9 mouse cellular contexts compared by ENCODE assay signal in the genomic region with DNA sequence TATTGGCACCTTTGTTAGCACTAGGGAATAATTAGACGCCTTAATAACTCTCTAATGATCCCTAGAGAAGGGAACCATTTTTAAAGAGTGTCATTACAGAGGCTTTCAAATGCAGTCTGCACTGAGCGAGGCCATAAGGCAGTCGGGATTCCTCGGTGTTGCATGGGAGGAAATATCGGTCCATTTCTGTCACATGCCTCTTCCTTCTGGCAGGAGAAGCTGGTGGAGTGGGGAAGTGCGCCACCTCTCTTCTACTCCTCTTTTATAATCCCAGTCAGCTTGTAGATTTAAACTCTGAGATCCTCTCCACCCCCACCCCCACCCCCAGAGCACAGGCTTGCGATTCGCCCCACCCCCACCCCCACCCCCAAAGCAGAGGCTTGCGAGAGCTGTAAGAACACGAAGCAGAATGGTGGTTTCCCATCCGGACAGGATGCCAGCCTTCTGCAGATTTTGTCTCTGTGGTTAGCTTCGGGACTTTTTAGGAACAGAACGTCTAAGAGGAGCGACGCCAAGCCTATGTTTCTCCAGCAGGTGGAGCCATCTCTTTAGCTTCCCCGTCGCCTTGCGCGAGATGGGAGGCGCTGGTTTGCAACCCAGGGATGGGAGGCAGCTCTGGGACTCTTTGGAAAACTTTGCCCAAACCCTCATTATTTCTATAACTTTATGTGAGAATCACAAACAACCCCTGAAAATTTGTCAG. TPM values are rescaled to one million over a fixed set of nuclear protein-coding genes. Genes with fewer than 3 reads are reported as not detected.
DNase-seq lines count a peak whose midpoint lies in the region; ATAC-seq and TF ChIP-seq lines count a peak whose summit lies in the region.
"Had no signal": no experiment of that assay in that cellular context is flagged by ENCODE, and none has a peak within 500 bp of the region (broad histone marks: within the 10 kb centered on the region; RNA-seq: fewer than 3 reads in every experiment).

No protein-coding gene starts in this region.

- peak; percentile 76 for DNase-seq in MEL (ENCODE audit: low read depth, low spot score)
- DNase-seq in cerebellum, adult 11 months = peak; percentile 49
- DNase-seq in heart, postnatal 14 days = peak; percentile 68 to 85
- DNase-seq in kidney, postnatal 4 days = peak; percentile 80 to 84
- peak in 1 of 3 experiments; percentile 15 for DNase-seq in liver, embryonic 14.5 days (ENCODE audit: low read depth in 3 of 3, low spot score in 3 of 3)
- peak; percentile 29 to 30 for DNase-seq in thymus, postnatal 36 days

- intact Hi-C loops in heart, postnatal 14 days (cut with DNase I) = loop anchor here (1.0 kb wide), 1 partner anchor 399 kb away; no protein-coding TSS in a partner anchor

- no peak for TF ChIP-seq EP300 in MEL (IDR thresholded peaks at IDR 0.05; ENCODE audit: low read depth in 1 of 2, low read length in 2 of 2)
- no peak for TF ChIP-seq EP300 in liver, embryonic 14.5 days (IDR thresholded peaks at IDR 0.05; ENCODE audit: low read depth)

- peak; percentile 67 to 92 (median 92) for TF ChIP-seq CTCF in MEL (IDR thresholded peaks at IDR 0.05 in 2 of 3, conservative IDR thresholded peaks at IDR 0.05 in 1 of 3; ENCODE audit: control insufficient read depth in 1 of 3, insufficient read depth in 1 of 3, low read depth in 2 of 3, low read length in 3 of 3, poor library complexity in 1 of 3, severe bottlenecking in 1 of 3)
- TF ChIP-seq CTCF in liver, embryonic 14.5 days (IDR thresholded peaks at IDR 0.05; ENCODE audit: low read depth) = peak; percentile 71

- no peak overlapping the region for H3K4me3 ChIP-seq in MEL (ENCODE audit: control insufficient read depth in 1 of 2, insufficient read depth in 1 of 2, low read depth in 2 of 2, low read length in 2 of 2)
- H3K4me3 ChIP-seq in forebrain, embryonic 15.5 days = peak overlapping the region; percentile 28
- H3K4me3 ChIP-seq in liver, embryonic 14.5 days (ENCODE audit: insufficient read depth in 1 of 2, low read depth in 2 of 2, low read length in 2 of 2) = no peak overlapping the region
- no peak overlapping the region for H3K4me3 ChIP-seq in neural tube, embryonic 14.5 days (ENCODE audit: low read depth, low read length)
- H3K4me3 ChIP-seq: liver, embryonic 15.5 days had no signal

- under 1% methylated on average over 20 of the region's 20 CpGs for WGBS in forebrain, embryonic 15.5 days
- 1% methylated on average over 20 of the region's 20 CpGs for whole genome bisulfite sequencing in liver, embryonic 14.5 days (ENCODE audit: insufficient replicate concordance)
- WGBS in neural tube, embryonic 14.5 days = under 1% methylated on average over 20 of the region's 20 CpGs

- no peaks in the 10 kb centered on the region for H3K4me1 ChIP-seq in MEL (ENCODE audit: control insufficient read depth in 1 of 2, insufficient read depth in 2 of 2, low read length in 2 of 2)
- H3K4me1 ChIP-seq in forebrain, embryonic 15.5 days = peaks cover 13% of the 10 kb centered on the region
- H3K4me1 ChIP-seq in liver, embryonic 14.5 days (replicated peaks; ENCODE audit: control insufficient read depth in 2 of 2, insufficient read depth in 2 of 2, low read length in 1 of 2) = no peaks in the 10 kb centered on the region
- 0 out of 2 replicates have a peak, but pooled peaks cover 4% of the 10 kb centered on the region for H3K4me1 ChIP-seq in neural tube, embryonic 14.5 days (ENCODE audit: control insufficient read depth, insufficient read depth, low read length)
- H3K4me1 ChIP-seq: liver, embryonic 15.5 days had no signal

- peak; percentile 85 for ATAC-seq in forebrain, embryonic 15.5 days (replicated peaks)
- ATAC-seq in liver, embryonic 14.5 days (ENCODE audit: insufficient read depth) = no peak
- peak; percentile 85 for ATAC-seq in neural tube, embryonic 14.5 days (ENCODE audit: low read depth)

- H3K27ac ChIP-seq in MEL (ENCODE audit: control insufficient read depth, low read depth, low read length) = no peak overlapping the region
- H3K27ac ChIP-seq in forebrain, embryonic 15.5 days (replicated peaks) = no peak overlapping the region
- H3K27ac ChIP-seq in liver, embryonic 14.5 days = no peak overlapping the region
- H3K27ac ChIP-seq in neural tube, embryonic 14.5 days (ENCODE audit: low read depth, low read length) = no peak overlapping the region
- H3K27ac ChIP-seq: liver, embryonic 15.5 days had no signal

- no peaks in the 10 kb centered on the region for H3K9me3 ChIP-seq in MEL (replicated peaks; ENCODE audit: insufficient read depth, low read length)
- no peaks in the 10 kb centered on the region for H3K9me3 ChIP-seq in forebrain, embryonic 15.5 days
- H3K9me3 ChIP-seq in liver, embryonic 14.5 days (ENCODE audit: control insufficient read depth, low read length) = no peaks in the 10 kb centered on the region
- H3K9me3 ChIP-seq in neural tube, embryonic 14.5 days (ENCODE audit: control insufficient read depth, low read length) = no peaks in the 10 kb centered on the region
- H3K9me3 ChIP-seq: liver, embryonic 15.5 days had no signal

- TF ChIP-seq POLR2A in MEL (IDR thresholded peaks at IDR 0.05; ENCODE audit: control insufficient read depth in 1 of 2, insufficient read depth in 1 of 2, low read depth in 1 of 2, low read length in 2 of 2, poor library complexity in 1 of 2) = no peak

- H3K79me2 ChIP-seq in MEL (ENCODE audit: control insufficient read depth, insufficient read depth, low read length, poor library complexity) = no peaks in the 10 kb centered on the region

- no peaks in the 10 kb centered on the region for H3K36me3 ChIP-seq in MEL (ENCODE audit: control insufficient read depth in 1 of 2, insufficient read depth in 2 of 2, low read length in 2 of 2)
- H3K36me3 ChIP-seq in forebrain, embryonic 15.5 days = no peaks in the 10 kb centered on the region
- H3K36me3 ChIP-seq in liver, embryonic 14.5 days (replicated peaks; ENCODE audit: control insufficient read depth, insufficient read depth, low read depth) = no peaks in the 10 kb centered on the region
- no peaks in the 10 kb centered on the region for H3K36me3 ChIP-seq in neural tube, embryonic 14.5 days (ENCODE audit: control insufficient read depth, insufficient read depth, low read length)
- H3K36me3 ChIP-seq: liver, embryonic 15.5 days had no signal

- no peak overlapping the region for H3K9ac ChIP-seq in MEL (ENCODE audit: control insufficient read depth, low read depth, low read length, poor library complexity, severe bottlenecking)
- H3K9ac ChIP-seq in forebrain, embryonic 15.5 days (replicated peaks) = no peak overlapping the region
- H3K9ac ChIP-seq in liver, embryonic 14.5 days (replicated peaks) = no peak overlapping the region
- H3K9ac ChIP-seq in neural tube, embryonic 14.5 days (replicated peaks; ENCODE audit: low read depth, low read length) = no peak overlapping the region
- H3K9ac ChIP-seq: liver, embryonic 15.5 days had no signal

- no peaks in the 10 kb centered on the region; a peak in 1 of 4 replicates for H3K27me3 ChIP-seq in MEL (ENCODE audit: control insufficient read depth in 1 of 2, insufficient read depth in 2 of 2, low read length in 2 of 2)
- peaks cover 18% of the 10 kb centered on the region; the same call in 1 of the 2 replicates for H3K27me3 ChIP-seq in forebrain, embryonic 15.5 days
- H3K27me3 ChIP-seq in liver, embryonic 14.5 days (ENCODE audit: control insufficient read depth, insufficient read depth, low read length) = peaks cover 8% of the 10 kb centered on the region
- H3K27me3 ChIP-seq in neural tube, embryonic 14.5 days (ENCODE audit: control insufficient read depth, insufficient read depth, low read length) = peaks cover 6% of the 10 kb centered on the region

- TF ChIP-seq RAD21 in MEL (IDR thresholded peaks at IDR 0.05; ENCODE audit: low read depth, low read length) = peak; percentile 93

- H3K4me2 ChIP-seq in forebrain, embryonic 15.5 days (replicated peaks) = peak overlapping the region; percentile 47
- no peak overlapping the region; the same call in 1 of the 2 replicates for H3K4me2 ChIP-seq in liver, embryonic 14.5 days (ENCODE audit: low read depth)
- H3K4me2 ChIP-seq in neural tube, embryonic 14.5 days (ENCODE audit: low read depth, low read length) = peak overlapping the region; percentile 14
- H3K4me2 ChIP-seq: liver, embryonic 15.5 days had no signal

TF ChIP-seq in MEL, 35 proteins besides CTCF, POLR2A, EP300 and RAD21:
- TF ChIP-seq SMC3 (IDR thresholded peaks at IDR 0.05; ENCODE audit: low read depth, low read length) = peak; percentile 92
- peak; percentile 22; the same call in 1 of the 2 replicates for TF ChIP-seq MAZ (IDR thresholded peaks at IDR 0.05; ENCODE audit: low read depth, low read length)
- TF ChIP-seq ZKSCAN1 (IDR thresholded peaks at IDR 0.05; ENCODE audit: low read depth, low read length) = no peak
- peak; percentile 88 for TF ChIP-seq ZC3H11A (IDR thresholded peaks at IDR 0.05; ENCODE audit: low read depth, low read length)
TF ChIP-seq in MEL: peak in this region for 3.

RNA-seq across cellular contexts. Expression of a gene that starts 23.3 kb away (rescaled TPM):
- total RNA-seq in MEL (2012; rRNA removed) = 5.8 and 6.4 TPM in 2 replicates
- polyA plus RNA-seq in MEL (2012; ENCODE audit: insufficient read depth in 1 of 2, insufficient read length in 2 of 2, low read depth in 1 of 2, low replicate concordance in 2 of 2, missing spikeins in 1 of 2) = 10 to 100 TPM in 1 of 2 experiments, not detected in 1; 81.4 TPM
- 0.08 and 0.49 TPM in 2 replicates for polyA plus RNA-seq in forebrain, embryonic 15.5 days (2015; fragmentation: Nextera tagmentation; extraction: Ambion mirVana)
- under 1 TPM; 0.24 to 0.61 TPM for total RNA-seq in heart, postnatal 14 days (2021)
- polyA plus RNA-seq in liver, embryonic 14.5 days (2012; rRNA removed) = 0.04 and 0.08 TPM in 2 replicates
- not detected in 2 replicates for polyA plus RNA-seq in liver, embryonic 14.5 days (2014; fragmentation: Nextera tagmentation; extraction: Ambion mirVana)
- polyA plus RNA-seq in neural tube, embryonic 14.5 days (2014; fragmentation: Nextera tagmentation; extraction: Ambion mirVana) = not detected in 2 replicates
- polyA plus RNA-seq: liver, embryonic 15.5 days had no signal

RNA-seq across cellular contexts. Expression of a gene that starts 51.4 kb away (rescaled TPM):
- not detected in 2 replicates for total RNA-seq in MEL (2012; rRNA removed)
- not detected for polyA plus RNA-seq in MEL (2012; ENCODE audit: insufficient read depth in 1 of 2, insufficient read length in 2 of 2, low read depth in 1 of 2, low replicate concordance in 2 of 2, missing spikeins in 1 of 2)
- polyA plus RNA-seq in forebrain, embryonic 15.5 days (2015; fragmentation: Nextera tagmentation; extraction: Ambion mirVana) = 18.0 and 21.7 TPM in 2 replicates
- total RNA-seq in heart, postnatal 14 days (2021) = not detected
- 0.01 and 0.02 TPM in 2 replicates for polyA plus RNA-seq in liver, embryonic 14.5 days (2012; rRNA removed)
- polyA plus RNA-seq in liver, embryonic 14.5 days (2014; fragmentation: Nextera tagmentation; extraction: Ambion mirVana) = not detected in 2 replicates
- 0.10 TPM in 1 of 2 replicates, not detected in the other for polyA plus RNA-seq in neural tube, embryonic 14.5 days (2014; fragmentation: Nextera tagmentation; extraction: Ambion mirVana)
- polyA plus RNA-seq: liver, embryonic 15.5 days had no signal

Comparison
In these comparisons a context has a peak if more than half of its experiments do, and no peak if none do; other contexts are left out.
1. RNA of a gene that starts 23.3 kb away (polyA plus RNA-seq): 81.4 TPM in MEL; 0.08 to 0.49 TPM in forebrain, embryonic 15.5 days, 0.04 to 0.08 TPM in liver, embryonic 14.5 days and not detected in neural tube, embryonic 14.5 days; every median in the first group is over 10 times any median in the second.
2. RNA of a gene that starts 51.4 kb away (polyA plus RNA-seq): 18.0 to 21.7 TPM in forebrain, embryonic 15.5 days; 0.01 to 0.02 TPM in liver, embryonic 14.5 days, not detected in MEL and 0.10 TPM in neural tube, embryonic 14.5 days; every median in the first group is over 10 times any median in the second.